Mouse (Mus musculus) layer of hippocampus, adult 9-10 months (tissue): ENCODE data around the gene Mgll.

Source experiments
- DNase-seq: peaks from one replicate; pipeline ENCODE4 v3.0.0; 2022; ENCODE audit warnings: low spot score

Mgll gene

GRCm38 (mm10) chr6:88854509-88854908 is 130.3 kb downstream of the Mgll start:
- DNase-seq: no peak

GRCm38 (mm10) chr6:88855636-88856035 is 131.4 kb downstream of the Mgll start:
- DNase-seq: no peak

- DNase-seq: no peak
These were observed 133.0 kb downstream of the Mgll start for GRCm38 (mm10) chr6:88857249-88857648.

GRCm38 (mm10) chr6:88857830-88858229 is 133.6 kb downstream of the Mgll start:
- DNase-seq: no peak

- no peak for DNase-seq
These were observed 134.1 kb downstream of the Mgll start for GRCm38 (mm10) chr6:88858341-88858740.

- DNase-seq: no peak
These were observed 136.7 kb downstream of the Mgll start for GRCm38 (mm10) chr6:88860914-88861313.

- DNase-seq: no peak
These were observed 141.5 kb downstream of the Mgll start for GRCm38 (mm10) chr6:88865704-88866103.

- DNase-seq: no peak
These were observed 145.2 kb downstream of the Mgll start for GRCm38 (mm10) chr6:88869459-88869858.

- no peak for DNase-seq
These were observed 146.4 kb downstream of the Mgll start for GRCm38 (mm10) chr6:88870594-88870993.

- no peak for DNase-seq
These were observed 147.3 kb downstream of the Mgll start for GRCm38 (mm10) chr6:88871546-88871945.

- no peak for DNase-seq
These were observed 148.6 kb downstream of the Mgll start for GRCm38 (mm10) chr6:88872811-88873210.

- DNase-seq: no peak
These were observed 150.0 kb downstream of the Mgll start for GRCm38 (mm10) chr6:88873965-88874867.

GRCm38 (mm10) chr6:88874868-88875508 is 150.8 kb downstream of the Mgll start, which contains the start of gene Podxl2:
Podxl2 (minus strand) TSS chr6:88875044.
- DNase-seq: no peak
